Mouse (Mus musculus) retina, postnatal 7 days (tissue): ENCODE results near the gene Gm45213.

Experiments used
- DNase-seq: peaks from one replicate; pipeline ENCODE4 v3.0.0-alpha.2; 2012; ENCODE audit warnings: low read depth, low spot score

Gene Gm45213

DNA sequence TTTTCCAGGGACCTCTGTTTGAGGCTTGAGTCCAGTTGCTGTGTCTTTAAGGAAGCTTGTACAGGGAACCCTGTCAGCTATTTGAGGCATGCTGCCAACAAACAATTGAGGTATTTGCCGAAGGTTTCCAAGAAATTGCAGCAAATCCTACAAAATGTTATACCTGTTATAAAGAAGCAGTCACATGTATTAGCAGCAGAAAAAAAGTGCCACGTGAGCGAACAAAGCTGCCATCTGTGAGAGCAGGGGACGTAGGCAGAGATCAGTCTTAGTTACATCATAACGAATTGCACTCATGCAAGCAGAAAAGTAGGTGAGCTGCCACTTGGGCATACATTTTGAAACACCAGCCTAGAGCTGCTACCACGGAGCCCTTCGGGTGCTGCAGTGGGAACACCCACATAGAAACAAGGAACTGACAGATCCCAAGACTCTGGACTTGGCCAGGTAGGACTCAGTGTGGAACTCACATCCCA, 63.2 kb downstream of the Gm45213 start:
- no peak for DNase-seq

DNA sequence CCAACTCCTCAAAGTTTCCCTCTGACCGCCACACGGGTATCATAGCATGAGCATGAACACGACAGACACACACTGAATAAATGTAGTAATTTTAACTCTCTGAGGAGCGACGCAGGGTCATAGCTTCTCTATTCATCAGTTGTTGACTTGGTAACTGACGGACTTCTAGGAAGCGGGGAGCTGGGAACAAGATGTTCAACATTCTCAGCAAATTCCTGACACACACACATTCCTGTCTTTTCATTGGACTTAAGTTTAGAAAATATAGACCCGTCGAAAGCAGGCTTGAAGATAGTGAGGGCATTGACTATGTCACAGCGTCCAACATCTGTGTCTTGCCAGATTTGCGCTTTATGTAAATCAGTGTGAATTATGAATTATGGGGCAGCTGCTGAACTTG, 63.8 kb downstream of the Gm45213 start:
- no peak for DNase-seq

- DNase-seq: no peak
Measured at GRCm38 (mm10) chr7:66107930-66108329, 64.5 kb downstream of the Gm45213 start.

DNA sequence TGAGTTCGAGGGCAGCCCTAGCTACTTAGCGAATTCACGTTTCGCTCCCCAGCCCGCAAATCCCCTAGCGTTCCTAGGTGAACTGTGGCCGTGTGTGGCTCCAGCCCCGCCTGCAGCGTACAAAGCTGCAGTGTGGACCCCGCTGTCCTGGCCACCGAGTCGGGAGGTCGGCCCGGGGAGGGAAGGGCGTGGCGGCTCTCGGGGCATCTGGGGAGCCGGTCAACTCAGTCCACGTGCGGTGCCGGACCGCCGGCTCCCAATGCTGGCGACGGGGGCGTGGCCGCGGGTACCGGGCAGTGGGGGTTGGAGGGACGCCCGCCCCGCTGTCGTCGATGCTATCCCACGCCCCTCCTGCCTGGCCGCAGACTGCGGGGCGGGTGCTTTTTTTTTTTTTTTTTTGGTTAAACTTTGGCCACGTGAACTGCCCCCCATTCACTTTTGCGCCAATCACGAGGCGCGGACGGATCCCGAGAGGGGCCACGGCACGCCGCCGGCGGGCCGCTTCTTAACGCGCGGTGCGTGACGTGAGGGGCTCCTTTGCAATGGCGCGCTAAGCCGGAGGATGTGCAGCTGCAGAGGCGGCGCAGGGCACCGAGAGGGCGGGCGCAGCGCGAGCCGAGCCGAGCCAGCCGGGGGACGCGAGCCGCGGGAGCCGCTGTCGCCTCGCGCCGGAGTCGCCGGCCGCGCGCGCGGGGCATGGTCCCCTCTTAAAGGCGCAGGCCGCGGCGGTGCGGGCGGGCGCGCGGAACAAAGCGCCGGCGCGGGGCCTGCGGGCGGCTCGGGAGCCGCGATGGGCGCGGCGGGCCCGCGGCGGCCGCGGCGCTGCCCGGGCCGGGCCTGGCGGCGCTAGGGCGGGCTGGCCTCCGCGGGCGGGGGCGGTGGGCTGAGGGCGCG, 65.8 kb downstream of the Gm45213 start, which contains the start of gene Chsy1:
Gene Chsy1, plus strand, starts transcription at position 555 of the 894 bp plus-strand sequence.
- peak; percentile 86 for DNase-seq

DNA sequence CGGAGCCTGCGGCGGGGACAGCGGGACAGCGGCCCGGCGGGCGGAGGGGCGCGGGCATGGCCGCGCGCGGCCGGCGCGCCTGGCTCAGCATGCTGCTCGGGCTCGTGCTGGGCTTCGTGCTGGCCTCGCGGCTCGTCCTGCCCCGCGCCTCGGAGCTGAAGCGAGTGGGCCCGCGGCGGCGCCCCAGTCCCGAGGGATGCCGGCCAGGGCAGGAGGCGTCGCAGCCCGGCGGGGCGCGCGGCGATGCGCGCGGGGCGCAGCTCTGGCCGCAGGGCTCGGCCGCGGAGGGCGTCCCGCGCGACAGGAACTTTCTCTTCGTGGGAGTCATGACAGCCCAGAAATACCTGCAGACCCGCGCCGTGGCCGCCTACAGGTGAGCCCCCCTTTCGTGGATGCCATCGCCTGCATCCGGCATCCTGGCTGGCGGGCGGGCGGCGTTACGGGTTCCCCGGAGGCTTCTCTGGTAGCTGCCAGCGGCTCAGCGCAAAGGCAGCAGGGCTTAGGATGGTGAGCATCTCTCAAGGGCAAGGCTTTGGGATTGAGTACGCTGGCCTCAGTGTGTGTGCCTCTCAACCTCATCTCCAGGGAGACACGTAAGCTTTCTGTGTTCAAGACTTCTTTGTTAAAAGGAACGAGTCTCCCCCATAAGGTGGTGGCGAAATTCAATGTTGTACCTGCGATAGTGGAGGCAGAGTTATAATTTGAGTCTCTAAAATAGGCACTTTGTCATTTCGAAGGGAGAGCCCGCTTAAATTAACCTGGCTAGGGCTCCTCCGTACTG, 66.6 kb downstream of the Gm45213 start:
- DNase-seq: no peak

- peak; percentile 53 for DNase-seq
Measured at GRCm38 (mm10) chr7:66110636-66111112, 67.3 kb downstream of the Gm45213 start.

DNA sequence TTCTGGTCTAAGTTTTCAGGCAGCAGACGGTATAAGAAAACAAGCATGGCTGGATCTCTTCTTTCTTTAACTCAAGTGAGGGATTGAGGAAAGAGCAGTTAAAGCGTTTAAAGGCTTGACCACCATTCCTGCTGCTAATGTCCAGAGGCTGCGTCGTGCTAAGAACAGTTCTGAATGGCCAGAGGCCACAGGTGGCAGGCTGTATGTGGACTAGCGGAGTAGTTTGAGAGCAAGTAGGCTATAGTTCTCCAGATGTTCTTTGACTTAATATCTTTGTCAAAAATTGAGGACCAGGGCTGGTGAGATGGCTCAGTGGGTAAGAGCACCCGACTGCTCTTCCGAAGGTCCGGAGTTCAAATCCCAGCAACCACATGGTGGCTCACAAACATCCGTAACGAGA, 67.8 kb downstream of the Gm45213 start:
- no peak for DNase-seq
